Mouse (Mus musculus) heart, postnatal 10 days (tissue): Measurements from ENCODE around the gene 1700014D04Rik. TPM values are rescaled to one million over a fixed set of nuclear protein-coding genes. Genes with fewer than 3 reads are reported as not detected.
"Not testable (repeated sequence)": the region's sequence is repeated elsewhere in the genome, so short reads cannot be mapped to it uniquely, and the experiment has no call there.

ENCODE experiments used
- DNase-seq, 2 experiments: peaks; one replicate each; pipeline ENCODE4 v3.0.0; 2021
- intact Hi-C: fragments of 180-260 bp; cut with DNase I; formaldehyde crosslinking; loops from one replicate; pipeline ENCODE4 v1.15.1; 2025
- total RNA-seq, 2 experiments: library from RNA; stranded (reverse); gene quantifications; 2 replicates each; pipeline ENCODE4 v1.2.3; 2021

1700014D04Rik gene
- total RNA-seq, result under 1 TPM in 1 of 2 experiments, not detected in 1; 0.07 TPM

DNA sequence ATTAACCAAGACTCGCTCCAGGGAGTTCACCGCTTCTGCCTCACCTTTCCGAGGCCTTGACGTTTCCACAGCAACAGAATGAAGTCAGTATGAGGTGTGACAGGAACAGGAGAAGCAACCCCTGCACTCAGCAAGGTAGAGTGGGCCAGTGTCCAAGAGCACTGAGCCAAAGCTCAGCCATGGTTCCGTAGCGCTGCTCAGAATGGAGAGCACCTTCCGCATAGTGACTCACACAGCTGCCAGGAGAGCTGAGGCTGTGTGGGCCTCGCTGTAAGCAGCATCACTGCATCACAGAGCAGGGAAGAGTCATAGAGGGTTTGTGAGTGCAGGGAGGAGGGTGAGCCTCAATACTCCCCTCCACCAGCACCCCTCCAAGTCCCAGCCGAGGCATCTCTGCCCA lies at the start of gene 1700014D04Rik:
Gene 1700014D04Rik (minus strand): TSS at position 42 of the 400 bp plus-strand sequence.
- intact Hi-C loops, result no loop called here
- no peak for DNase-seq

DNA sequence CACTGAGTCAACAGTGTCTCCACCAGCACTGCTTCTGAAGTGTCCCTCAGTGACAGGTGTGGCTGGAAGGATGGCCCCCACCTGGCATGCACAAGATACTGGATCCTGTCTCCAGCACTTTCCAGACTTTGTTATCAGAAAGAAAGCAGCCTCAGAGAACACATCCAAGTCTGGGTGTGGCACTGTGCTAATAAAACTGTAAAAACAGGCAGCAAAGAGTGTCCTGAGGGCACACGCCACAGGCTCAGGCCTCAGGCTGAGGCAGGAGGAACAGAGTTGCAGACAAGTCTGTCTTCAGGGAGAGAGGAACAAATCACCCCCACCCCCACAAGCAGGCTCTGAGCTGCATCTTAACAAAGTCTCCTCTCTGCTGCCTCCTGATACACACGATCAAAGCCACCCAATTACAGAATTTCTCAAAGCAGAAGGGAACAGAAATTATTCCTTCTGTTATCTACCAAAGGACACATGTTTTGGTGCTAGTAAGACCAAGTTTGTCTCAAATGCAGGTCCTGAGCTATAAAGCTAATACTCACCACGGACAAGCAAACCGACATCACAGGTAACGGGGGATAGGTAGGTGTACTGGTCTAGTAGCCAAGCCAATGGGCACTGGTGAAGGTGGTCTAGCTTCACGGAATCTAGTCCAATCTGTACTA lies 49.4 kb upstream of the 1700014D04Rik start:
- intact Hi-C loops, result no loop called here
- no peak for DNase-seq

DNA sequence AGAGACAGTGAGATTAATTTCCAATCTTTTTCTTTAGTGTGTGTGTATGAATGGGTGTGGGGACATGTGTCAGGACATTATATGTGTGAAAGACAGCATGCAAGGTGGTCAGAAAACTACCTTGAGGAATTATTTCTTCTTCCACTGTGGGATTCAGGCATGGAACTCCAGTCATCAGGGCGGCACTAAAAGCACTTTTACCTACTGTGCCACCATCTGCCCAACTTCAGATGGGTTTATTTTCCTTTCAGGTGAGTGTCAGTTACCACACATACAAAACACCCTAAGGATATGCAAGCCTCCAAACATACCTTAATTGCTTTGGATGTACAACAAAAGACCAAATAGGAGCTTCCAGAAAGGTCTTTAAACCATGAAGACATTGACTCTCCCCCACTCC lies 48.2 kb upstream of the 1700014D04Rik start:
- no peak for DNase-seq
- intact Hi-C loops, result no loop called here

DNA sequence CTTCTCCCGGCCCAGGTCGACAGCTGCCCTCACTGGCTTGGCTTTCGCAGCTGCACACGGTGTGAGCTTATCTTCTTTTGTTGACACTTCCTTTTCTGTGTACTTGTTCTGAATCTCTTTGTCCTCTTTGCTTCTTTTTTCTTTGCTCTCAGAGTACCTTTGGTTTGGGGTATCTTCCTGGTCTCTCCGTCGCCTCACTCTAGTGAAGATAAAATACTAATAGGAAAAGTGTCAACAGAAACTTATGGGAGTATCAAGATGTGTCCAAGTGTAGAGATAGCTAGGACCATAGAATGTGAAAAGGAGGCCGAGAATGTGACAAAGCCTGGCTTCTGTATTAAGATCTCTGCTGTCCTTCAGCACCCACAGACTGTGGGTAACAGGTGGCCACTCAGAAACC lies 35.6 kb upstream of the 1700014D04Rik start, which contains the start of gene Gm49354:
Gene Gm49354 (minus strand): TSS at position 101 of the 400 bp plus-strand sequence.
- intact Hi-C loops, result no loop called here
- no peak for DNase-seq

DNA sequence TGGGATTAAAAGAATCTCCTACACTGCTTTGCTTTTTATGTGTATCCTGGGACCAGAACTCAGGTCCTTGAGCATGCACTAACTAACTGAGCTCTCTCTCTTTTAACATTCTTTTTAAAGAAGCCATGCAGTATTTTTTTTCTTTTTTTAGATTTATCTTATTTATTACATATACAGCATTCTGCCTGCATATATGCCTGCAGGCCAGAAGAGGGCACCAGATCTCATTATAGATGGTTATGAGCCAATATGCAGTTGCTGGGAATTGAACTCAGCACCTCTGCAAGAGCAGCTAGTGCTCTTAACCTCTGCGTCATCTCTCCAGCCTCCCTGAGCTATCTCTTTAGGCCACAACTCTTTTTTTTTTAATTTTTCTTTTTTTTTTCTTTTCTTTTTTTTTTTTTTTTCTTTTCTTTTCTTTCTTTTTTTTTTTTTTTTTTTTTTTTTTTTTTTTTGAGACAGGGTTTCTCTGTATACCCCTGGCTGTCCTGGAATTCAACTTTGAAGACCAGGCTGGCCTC lies 33.3 kb upstream of the 1700014D04Rik start:
- DNase-seq, intact Hi-C loops: not testable (repeated sequence)

DNA sequence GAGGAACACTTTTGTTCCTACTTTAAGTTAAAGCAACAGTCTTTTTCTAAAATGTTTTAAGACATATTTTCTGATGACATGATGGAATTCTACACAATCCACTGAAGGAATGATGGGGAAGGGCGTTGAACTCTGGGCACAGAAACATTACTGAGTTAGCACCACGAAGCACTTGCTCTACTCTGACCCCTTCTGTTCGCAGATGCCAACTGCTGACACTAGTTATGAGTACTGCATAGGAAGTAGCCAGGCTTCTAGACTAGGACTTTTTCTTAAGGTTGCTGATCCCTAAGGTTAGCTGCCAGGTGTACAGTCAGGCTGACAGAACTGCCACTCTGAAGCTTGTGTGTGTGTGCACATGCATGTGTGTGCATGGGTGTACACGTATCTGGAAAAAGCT lies 32.7 kb upstream of the 1700014D04Rik start:
- intact Hi-C loops, result no loop called here
- DNase-seq, result peak in 1 of 2 experiments; percentile 16

DNA sequence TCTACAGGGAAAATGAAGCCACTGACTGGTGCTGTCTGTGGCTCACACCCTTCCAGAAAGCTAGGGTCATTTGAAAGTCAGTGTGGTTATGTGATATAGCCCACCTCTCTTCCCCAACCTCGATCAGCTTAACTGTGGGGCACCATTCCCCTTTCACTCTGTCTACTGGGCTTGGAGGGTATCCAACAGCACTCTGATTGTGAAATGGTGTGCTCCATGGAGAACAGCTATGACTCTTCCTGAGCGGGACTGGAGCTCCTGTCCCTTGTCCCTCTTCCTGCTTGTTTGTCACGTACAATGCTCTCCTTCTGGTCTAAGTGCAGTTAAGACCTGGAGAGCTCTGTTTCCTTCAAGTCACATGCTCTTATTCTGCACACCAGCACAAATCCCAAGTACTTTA lies 28.6 kb upstream of the 1700014D04Rik start:
- intact Hi-C loops, result no loop called here
- no peak for DNase-seq

DNA sequence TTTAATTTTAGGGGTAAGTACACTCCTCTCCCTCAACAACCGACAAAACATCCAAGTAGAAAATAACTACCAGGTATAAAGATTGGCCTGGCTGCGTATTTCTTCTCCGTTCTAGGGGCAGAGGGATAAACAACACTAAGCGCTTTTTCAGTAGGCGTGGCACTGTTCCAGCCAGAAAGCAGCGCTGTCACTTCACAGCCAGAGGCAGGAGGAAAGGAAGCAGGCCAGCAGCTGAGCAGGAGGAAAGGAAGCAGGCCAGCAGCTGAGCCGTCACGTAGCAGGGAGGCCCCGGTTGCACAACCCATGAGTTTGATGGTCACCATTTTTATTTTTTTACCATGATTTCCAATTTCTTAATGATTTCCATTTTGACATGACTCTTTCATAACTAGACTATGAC lies 24.7 kb upstream of the 1700014D04Rik start:
- DNase-seq, result peak; percentile 87 to 89
- intact Hi-C loops, result no loop called here

DNA sequence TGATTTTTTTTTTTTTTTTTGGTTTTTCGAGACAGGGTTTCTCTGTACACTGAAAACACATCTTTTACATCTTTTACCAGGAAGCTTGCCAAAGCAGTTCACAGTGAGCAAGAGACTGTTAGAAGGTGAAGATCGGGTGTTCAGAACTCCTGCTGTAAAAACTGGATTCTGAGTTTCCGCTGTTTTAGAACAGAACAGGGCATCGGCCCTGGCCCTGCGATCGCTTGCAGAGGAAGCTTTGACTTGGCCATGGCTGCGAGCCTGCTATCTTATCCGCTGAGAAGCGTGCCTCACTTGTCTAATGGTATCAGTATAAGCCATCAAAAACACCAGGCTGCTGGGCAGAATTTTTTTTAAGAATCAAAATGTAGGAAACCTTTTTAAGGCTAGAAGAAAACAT lies 24.3 kb upstream of the 1700014D04Rik start:
- intact Hi-C loops, result no loop called here
- peak in 1 of 2 experiments; percentile 32 for DNase-seq

DNA sequence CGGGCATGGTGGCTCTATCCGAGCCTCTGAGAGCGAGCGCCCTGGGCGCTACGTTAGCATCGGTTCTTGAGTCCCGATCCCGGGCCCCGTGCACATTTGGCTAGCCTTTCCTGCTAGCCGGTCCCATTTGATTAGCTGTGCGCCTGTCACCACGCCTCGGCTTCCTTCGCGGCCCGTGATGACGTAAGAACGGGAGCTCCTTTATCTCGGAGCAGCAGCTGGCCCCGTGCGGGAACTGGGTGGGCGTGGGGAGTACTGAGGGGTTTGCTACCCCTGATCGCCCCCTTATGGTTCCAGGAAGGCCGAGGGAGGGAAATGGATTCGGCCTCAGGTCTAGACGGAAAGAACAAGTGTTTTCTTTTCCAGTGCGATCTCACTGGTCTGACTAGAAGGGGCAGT lies 23.6 kb upstream of the 1700014D04Rik start:
- DNase-seq, result peak; percentile 89 to 90
- intact Hi-C loops, result no loop called here

DNA sequence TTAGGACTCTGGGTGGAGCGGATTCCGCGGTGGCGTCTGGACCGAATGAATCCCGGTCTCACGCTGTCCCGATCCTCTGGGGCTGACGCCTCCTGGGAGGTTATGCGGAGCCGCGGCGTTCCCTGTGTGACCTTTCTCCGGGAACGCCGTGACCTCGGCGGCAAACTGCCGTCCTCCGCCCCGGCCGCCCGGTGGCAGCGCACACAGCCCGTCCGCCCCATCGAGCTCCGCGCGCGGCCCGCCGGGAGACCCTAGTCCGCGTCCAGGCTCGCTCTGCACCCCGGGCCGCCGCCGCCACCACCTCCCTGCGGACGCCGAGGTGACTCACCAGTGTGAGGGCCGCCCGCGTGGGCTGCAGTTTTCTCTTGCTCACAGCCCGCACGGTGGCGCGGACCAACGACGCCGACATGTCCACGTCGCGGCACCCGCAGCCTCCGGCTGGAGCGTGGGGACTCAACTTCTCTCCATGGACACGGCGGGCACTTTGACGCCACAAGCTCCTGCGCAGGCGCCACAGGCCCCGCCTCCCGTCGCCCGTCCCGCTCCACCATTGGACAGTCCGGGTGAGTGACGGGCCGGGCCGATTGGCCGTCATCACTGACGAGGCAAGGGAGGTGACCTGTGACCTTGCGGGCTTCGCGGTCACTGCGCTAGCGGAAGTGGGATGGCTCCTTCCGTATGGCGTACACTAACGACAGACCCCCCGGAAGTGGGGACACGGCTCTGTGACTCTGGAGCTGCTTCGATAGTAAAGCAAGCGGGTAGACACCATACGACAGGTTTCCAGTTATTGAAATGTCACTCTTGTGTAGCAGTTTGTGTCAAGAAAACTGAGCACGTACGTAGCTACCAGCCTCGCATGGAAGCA lies 23.0 kb upstream of the 1700014D04Rik start, which contains the start of gene Isca1:
Gene Isca1 (minus strand): TSS at position 515 of the 868 bp plus-strand sequence.
- intact Hi-C loops, result no loop called here
- DNase-seq, result peak; percentile 99

DNA sequence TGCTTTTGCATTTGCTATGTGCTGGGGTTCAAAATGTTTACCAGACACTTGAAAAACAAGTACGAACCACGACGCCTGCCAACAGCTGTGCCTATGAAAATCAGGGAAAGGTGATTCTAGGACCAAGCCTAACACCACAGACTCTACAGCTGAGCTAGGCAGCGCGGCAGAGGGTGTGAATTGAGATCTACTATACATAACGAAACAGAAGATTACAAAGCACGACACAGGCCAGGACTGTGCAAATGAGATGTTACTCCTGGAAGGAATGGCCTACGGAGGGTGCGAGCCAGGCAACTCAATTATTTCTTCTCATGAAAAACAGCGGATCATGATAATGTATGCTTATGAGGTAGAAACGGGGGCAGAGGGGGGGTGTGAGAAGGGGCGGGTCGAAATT lies 22.0 kb upstream of the 1700014D04Rik start:
- peak; percentile 16 to 22 for DNase-seq
- intact Hi-C loops, result no loop called here

DNA sequence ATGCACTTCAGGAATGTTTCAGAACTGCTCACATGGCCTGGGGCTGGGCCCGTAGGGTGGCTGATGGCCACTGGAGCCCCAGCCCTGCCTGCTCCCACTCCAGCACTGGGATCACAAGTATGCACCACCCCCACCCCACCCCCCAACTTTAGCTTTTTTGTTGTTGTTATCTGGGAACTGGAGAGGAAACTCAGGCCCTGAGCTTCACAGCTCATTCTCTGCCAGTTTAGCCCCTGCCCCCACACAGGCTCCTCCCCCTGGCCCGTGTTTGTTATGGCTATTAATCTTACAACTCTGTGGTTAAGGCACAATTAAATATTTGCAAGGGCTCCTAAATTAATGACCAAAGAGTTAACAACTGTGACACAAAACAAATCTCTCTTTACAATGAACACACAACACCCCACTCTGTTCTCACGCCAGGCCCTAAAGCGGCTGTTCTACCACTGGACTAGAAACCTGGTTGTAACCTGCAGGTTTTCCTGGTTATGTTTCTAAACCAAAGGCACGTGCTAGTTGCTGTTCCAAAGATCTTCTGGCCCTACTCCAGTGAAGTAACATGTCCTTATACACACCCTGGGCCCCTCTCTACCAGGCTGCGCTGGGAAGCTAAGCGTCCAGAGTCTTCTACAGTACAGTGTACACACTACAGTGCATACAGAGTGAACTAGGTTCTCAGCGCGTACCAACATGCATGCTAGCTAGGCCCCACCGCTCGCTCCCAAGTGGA lies 20.4 kb upstream of the 1700014D04Rik start:
- intact Hi-C loops, result no loop called here
- DNase-seq, result peak; percentile 35 to 37

DNA sequence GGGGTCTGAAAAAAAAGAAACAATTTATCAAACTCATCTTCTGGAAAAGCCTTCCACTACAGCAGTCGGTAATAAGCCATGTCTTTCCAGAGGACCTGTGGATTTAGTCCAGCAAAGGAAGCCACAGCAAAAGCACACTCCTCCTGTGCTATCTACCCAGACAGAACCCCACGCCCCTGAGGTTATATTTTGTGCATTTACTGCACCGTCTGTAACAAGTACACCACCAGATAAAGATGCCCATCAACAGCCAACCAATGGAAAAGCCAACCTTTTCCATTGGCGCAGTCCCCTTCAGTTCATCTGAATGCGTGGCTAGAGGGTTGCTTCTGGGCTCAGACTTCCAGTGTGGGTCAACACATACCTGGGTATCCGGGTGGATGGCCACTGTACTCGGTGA lies 16.2 kb upstream of the 1700014D04Rik start:
- DNase-seq, result no peak
- intact Hi-C loops, result no loop called here

DNA sequence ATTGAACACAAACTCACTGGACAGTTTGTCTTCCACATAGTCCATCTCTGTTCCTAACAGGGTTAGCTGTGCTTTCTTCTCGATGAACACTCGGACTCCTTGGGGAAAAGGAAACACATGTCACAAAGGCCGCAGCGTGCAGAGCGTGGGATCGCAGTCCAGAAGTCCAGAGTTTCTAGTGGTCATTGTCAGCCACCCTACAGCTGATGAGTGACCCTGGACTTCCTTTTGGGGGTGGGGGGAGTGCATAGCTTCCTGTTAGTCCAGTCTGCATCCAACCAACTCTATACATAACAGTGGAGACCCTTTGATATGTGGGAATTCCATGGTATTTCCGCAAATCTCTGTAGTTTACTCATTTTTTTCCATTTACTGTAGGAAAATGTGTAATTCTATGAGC lies 10.4 kb upstream of the 1700014D04Rik start:
- intact Hi-C loops, result no loop called here

DNA sequence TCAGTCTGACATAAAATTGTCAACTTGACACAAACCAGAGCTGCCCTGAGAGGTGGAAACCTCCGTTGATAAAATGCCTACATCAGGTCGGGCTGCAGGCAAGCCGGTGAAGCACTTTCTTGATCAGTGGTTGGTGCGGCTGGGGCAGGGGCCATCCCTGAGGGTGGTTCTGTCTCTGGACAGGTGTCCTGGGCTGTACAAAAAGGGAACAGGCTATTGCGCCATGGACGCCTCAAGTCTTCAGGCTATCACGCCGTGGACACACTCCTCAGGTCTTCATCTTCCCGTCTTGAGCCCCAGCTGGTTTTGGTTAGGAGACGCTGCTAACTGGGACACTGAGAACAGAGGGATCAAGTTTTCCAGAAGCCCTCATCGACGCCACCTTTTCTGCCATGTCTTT lies 3.8 kb upstream of the 1700014D04Rik start:
- intact Hi-C loops, result no loop called here
- DNase-seq, result no peak

More for the DNA sequence above, 10.4 kb upstream of the 1700014D04Rik start:
- DNase-seq, result peak in 1 of 2 experiments; percentile 19

DNA sequence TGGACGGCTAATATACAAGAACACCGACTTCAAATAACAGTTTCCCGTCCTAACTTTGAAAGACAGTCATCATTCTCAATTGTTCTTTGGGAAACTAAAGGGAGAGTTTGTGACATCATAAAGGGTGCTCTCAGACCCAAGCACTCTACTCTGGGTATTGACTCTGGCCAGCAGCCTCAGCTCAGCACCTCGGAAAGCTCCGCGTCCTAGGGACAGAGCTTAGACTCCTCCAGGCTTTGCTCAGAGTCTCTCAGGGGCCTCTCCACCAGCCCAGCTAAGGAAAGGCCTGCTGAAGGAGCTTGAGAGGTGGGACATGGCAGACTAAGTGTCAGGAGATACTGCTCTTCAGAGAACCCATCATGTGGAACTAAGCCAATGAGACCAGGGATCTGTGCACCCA lies 388 bp downstream of the 1700014D04Rik start:
- no peak for DNase-seq
- intact Hi-C loops, result no loop called here

DNA sequence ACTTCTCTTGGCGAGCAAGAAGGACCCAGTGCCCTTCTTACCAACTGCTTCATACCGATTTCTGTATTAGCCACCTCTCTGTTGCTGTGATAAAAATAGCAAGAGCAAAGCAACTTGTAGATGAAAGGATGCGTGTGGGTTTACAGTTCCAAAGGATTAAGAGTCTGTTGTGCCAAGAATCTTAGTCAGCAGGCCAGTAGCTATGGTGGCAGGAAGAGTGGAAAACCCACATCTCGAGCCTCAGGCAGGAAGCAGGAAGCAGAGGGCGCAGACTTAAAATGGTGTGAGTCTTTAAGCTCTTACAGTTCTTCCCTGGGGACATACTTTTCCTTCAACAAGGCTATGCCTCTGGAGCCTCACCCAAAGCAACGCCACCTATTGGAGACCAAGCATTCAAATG lies 1.1 kb downstream of the 1700014D04Rik start:
- intact Hi-C loops, result no loop called here
- no peak for DNase-seq

DNA sequence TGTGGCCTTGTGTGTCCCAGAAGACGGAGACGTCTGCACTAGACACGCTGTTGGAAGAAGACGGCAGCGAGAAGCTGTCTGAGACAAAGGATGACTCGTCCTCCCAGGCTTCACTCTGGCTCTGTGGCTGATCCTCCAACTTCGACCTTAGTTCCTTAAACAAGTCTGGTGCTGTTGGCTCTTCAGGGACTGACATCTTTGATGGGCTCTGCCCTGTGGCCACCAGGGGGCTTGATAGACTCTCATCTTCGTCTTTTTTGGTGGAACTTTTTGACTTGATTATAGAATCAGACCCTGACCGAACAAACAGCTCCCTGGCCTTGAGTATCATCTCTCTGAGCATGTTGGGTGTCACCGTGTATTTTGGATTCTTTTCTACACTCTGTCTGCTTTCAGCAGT lies 4.9 kb downstream of the 1700014D04Rik start:
- DNase-seq, result peak in 1 of 2 experiments; percentile 49
- intact Hi-C loops, result no loop called here

DNA sequence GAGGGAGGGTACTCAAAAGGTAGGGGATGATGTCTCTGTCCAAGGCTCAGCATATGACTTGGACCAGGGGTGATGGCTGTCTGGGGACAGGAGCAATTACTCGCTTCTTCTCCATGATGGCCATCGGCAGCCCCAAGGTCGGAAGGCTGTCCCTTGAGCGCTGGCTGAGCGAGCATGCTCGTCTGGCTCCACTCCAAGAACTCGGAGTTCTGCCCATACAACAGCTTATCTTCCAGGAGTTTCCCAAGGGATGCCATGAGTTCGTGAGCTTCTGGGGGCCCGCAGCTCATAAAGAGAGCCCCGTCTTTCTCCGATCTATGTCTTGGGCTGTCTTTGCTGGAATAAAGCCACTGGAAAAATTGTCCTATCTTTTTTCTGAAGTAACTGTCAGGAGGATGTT lies 5.5 kb downstream of the 1700014D04Rik start:
- peak; percentile 59 to 69 for DNase-seq
- intact Hi-C loops, result no loop called here

DNA sequence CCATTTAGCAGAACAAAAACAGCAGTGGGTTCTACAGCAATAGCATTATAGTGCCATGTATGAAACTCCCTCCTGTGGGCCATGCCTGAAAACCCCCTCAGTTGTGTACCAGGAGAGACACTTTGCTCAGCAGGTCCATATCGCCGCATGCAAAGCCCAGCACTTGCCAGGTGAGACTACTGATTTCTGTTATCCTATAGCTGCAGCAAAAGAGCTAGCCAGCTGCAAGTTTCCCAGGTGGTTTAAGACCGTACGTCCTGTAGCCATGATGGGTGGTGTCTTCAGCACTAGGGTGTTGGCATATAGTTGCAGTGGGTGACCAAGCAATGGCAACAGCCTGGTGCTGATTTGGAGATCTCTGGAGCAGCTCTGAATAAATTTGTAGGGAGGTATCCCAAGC lies 7.2 kb downstream of the 1700014D04Rik start:
- DNase-seq, result no peak
- intact Hi-C loops, result no loop called here
